Mouse (Mus musculus): ENCODE measurements around the gene G530012D18Rik.
"Not testable (repeated sequence)": the region's sequence is repeated elsewhere in the genome, so short reads cannot be mapped to it uniquely, and the experiment has no call there.

DNA sequence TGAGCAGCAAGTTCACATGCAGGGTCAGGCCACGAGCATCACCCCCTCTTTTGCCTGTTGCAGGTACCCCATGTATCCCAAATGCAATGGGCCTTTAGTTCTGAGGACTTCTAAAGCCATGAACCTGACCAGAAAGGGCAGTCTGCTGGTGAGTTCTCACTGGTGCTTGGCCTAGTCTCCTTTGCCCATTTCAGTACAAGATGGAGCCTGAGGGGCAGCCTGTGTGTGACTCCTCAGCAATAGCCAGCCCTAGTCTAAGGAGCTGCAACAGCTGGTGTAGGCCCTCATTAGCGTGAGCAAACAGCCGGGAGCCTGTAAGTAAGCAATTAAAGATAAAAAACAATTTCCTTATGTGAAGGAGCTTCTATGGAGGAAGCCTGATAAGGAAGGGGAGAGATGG lies 5.1 kb downstream of the G530012D18Rik start:
- not testable (repeated sequence) for TF ChIP-seq CTCF (IDR thresholded peaks at IDR 0.05; ENCODE audit: low read depth, low read length); POLR2A (IDR thresholded peaks at IDR 0.05; ENCODE audit: borderline replicate concordance, low read depth, low read length)

Measured in bone marrow macrophage, adult 2 months (primary cell).